Mouse (Mus musculus): ENCODE results near the gene Gimap9. TPM values are rescaled to one million over a fixed set of nuclear protein-coding genes. Genes with fewer than 3 reads are reported as not detected.

Gimap9 gene
- polyA plus RNA-seq, 1 experiment from 2014 or later = 0.13 TPM

DNA sequence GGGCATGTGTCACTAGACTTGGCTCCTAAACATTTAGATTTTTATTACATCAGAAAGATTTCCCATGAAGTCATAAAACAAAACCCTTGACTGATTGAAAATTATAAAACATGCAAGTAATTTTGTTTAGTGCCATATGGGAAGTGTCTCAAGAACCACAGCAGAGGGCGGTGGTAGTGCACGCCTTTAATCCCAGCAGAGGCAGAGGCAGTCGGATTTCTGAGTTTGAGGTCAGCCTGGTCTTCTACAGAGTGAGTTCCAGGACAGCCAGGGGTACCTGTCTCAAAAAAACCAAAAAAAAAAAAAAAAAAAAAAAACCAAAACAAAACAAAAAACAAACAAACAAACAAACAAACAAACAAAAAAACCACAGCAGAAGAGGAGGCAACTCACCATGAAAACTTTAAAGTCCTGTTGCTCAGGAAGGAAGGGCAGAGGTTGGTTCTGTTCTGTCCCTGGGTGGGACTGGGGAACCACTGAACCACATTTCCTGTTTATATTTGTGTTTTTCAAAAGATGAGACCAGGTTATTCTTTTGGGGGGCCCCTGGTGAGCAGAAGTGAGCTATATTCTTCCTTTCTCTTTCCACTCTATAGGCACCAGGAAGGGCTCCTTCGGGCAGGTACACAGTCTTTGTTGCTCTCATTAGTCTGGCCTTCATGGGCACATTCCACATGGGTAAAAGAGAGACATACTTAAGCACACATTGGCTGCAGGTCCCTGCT is 21.1 kb downstream of the Gimap9 start:
- 96% methylated on average over 4 of the region's 4 CpGs for WGBS (ENCODE audit: missing documents)
- Histone ChIP-seq H3K4me3 (ENCODE audit: inconsistent target) (no peak overlapping the region), H3K79me2 (ENCODE audit: inconsistent target) (no peaks in the 10 kb centered on the region), H3K36me3 (ENCODE audit: inconsistent target) (no peaks in the 10 kb centered on the region), H3K27ac (no peak overlapping the region)

DNA sequence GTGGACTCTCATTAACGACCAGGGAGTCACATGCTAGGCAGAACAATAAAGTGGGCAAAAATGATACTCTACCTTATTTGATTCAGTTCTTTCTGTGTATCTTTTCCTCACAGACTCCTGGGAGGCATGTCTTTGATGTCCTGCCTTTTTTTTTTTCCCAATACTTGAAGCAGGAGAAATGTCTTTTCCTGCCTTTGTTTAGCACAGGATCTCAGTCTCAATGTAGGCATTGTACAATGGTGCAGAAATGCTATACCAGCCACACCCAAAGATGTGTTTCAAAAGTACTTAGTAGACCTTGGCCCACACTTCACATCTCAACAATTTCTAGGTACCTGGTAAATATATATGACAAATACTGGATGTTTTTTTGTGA is 21.6 kb downstream of the Gimap9 start:
- H3K27ac ChIP-seq = no peak overlapping the region
- no peaks in the 10 kb centered on the region for H3K36me3 ChIP-seq (ENCODE audit: inconsistent target)
- no peaks in the 10 kb centered on the region for H3K79me2 ChIP-seq (ENCODE audit: inconsistent target)
- no peak overlapping the region for H3K4me3 ChIP-seq (ENCODE audit: inconsistent target)
- 94% methylated on average over 1 of the region's 1 CpGs for WGBS (ENCODE audit: missing documents)

- Histone ChIP-seq H3K27ac (no peak overlapping the region), H3K36me3 (ENCODE audit: inconsistent target) (no peaks in the 10 kb centered on the region)
- WGBS (ENCODE audit: missing documents) = 60% methylated on average over 7 of the region's 7 CpGs
These were observed 22.3 kb downstream of the Gimap9 start for GRCm38 (mm10) chr6:48698066-48698856.

GRCm38 (mm10) chr6:48698888-48699287 is 23.0 kb downstream of the Gimap9 start:
- WGBS (ENCODE audit: missing documents) = 0% methylated on average over 3 of the region's 3 CpGs
- Histone ChIP-seq H3K27ac (no peak overlapping the region), H3K79me2 (ENCODE audit: inconsistent target) (no peaks in the 10 kb centered on the region), H3K36me3 (ENCODE audit: inconsistent target) (no peaks in the 10 kb centered on the region), H3K4me3 (ENCODE audit: inconsistent target) (no peak overlapping the region)

More at GRCm38 (mm10) chr6:48698066-48698856, 22.3 kb downstream of the Gimap9 start:
- Histone ChIP-seq H3K4me3 (ENCODE audit: inconsistent target) (no peak overlapping the region), H3K79me2 (ENCODE audit: inconsistent target) (no peaks in the 10 kb centered on the region)

DNA sequence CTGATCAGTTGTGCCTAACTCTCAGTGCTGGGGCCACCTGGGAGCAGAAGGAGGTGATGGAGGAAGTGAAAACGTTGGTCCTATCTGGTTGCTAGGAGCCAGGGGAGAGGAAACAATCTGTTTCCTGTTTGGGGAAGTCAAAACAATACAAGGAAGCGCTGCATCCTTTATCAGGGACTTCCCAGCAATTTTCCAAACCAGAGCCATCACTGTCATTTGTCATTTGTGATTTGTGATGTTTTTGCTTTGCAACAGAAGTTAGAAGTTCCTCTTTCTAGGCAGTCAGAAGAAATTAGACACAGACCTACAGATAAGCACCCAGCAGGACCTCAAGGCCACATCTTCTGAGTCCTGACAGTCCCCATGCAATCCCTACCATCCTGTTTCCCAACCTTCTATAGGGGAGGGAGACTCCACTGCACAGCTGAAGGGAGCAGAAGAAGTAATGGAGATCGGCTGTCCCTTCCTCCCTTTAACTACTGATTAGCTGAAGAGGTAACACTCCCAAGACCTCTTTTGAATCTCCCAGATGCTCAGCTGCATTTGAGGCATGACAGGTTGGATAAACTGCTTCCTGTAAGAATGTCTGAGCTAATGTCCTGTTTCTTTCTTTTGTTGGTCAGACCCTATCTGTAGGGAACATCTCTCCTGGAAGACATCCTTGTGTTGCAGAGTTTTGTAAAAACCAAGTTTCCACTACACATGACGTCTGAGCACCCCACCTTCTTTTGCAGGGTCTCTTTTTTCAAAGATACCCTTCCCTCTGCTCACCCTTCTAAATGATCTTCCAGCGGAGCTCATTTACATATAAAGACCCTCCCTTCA is 24.5 kb downstream of the Gimap9 start:
- no peak overlapping the region for H3K4me3 ChIP-seq (ENCODE audit: inconsistent target)
- WGBS (ENCODE audit: missing documents) = 14% methylated on average over 5 of the region's 5 CpGs
- no peak overlapping the region for H3K27ac ChIP-seq
- H3K36me3 ChIP-seq (ENCODE audit: inconsistent target) = no peaks in the 10 kb centered on the region
- no peaks in the 10 kb centered on the region for H3K79me2 ChIP-seq (ENCODE audit: inconsistent target)

- no peak overlapping the region for H3K4me3 ChIP-seq (ENCODE audit: inconsistent target)
- no peak overlapping the region for H3K27ac ChIP-seq
- 87% methylated on average over 7 of the region's 7 CpGs for WGBS (ENCODE audit: missing documents)
- H3K79me2 ChIP-seq (ENCODE audit: inconsistent target) = no peaks in the 10 kb centered on the region
- no peaks in the 10 kb centered on the region for H3K36me3 ChIP-seq (ENCODE audit: inconsistent target)
These were observed 26.2 kb downstream of the Gimap9 start for GRCm38 (mm10) chr6:48702146-48702545.

DNA sequence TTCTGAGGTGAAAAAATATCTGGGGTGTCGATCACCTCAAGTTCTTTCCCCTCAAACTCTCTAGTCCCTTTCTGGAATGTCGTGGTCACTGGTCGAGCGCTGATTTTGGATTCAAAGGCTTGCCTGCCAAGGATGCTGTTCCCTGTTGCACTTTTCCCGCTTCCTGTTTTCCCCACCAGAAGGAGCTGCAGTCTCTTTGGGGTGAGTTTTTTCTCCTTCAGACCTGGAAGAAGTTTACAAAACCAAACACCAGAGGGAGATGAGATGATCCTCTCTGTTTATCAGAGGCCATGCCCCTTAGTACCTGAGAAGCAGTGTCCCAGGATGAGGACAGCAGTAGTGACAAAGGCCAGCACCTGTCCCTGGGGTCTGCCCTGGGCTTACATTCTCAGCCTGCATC is 26.7 kb downstream of the Gimap9 start:
- WGBS (ENCODE audit: missing documents) = 81% methylated on average over 5 of the region's 5 CpGs
- no peaks in the 10 kb centered on the region for H3K36me3 ChIP-seq (ENCODE audit: inconsistent target)
- no peak overlapping the region for H3K4me3 ChIP-seq (ENCODE audit: inconsistent target)
- H3K27ac ChIP-seq = no peak overlapping the region
- H3K79me2 ChIP-seq (ENCODE audit: inconsistent target) = no peaks in the 10 kb centered on the region

DNA sequence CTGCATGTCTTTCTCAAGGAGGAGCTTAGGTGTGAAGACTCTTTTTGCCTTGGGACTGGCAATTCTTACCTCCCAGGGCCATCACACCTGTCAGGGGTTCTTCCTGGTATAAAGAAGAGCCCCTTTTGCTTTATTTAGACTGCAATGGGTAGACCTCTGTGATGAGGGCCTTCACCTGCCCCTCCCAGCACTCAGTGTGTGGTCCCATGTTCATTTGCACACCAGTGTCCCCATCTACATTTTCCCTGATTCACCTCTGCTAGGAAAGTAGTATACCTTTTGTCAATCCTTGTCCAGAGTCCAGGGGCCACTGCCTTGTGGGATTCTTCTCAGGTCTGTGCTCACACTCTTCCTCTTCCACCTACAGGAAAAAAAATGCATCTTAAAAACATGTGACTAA is 28.2 kb downstream of the Gimap9 start:
- no peak overlapping the region for H3K4me3 ChIP-seq (ENCODE audit: inconsistent target)
- no peaks in the 10 kb centered on the region for H3K36me3 ChIP-seq (ENCODE audit: inconsistent target)
- H3K79me2 ChIP-seq (ENCODE audit: inconsistent target) = no peaks in the 10 kb centered on the region
- H3K27ac ChIP-seq = no peak overlapping the region

DNA sequence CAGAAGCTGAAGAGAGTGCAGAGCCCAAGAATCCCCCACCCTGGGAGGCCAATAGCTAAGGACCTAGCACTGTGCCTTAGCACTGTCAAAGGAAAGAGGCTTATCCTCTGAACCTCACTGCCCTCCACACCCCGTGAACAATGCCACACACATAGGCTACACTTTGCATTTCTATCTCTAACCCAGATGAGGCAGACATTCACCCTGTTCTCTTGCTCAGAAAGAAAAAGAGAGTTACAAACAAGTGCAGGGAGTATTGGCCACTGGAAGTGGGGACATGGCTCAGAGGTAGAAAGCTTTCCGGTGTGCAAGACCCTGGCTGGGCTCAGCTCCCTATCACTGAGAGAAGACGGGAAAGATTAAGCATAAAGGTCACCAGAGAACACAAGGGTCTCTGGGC is 30.2 kb downstream of the Gimap9 start:
- H3K36me3 ChIP-seq (ENCODE audit: inconsistent target) = no peaks in the 10 kb centered on the region
- no peak overlapping the region for H3K4me3 ChIP-seq (ENCODE audit: inconsistent target)
- H3K27ac ChIP-seq = no peak overlapping the region
- H3K79me2 ChIP-seq (ENCODE audit: inconsistent target) = no peaks in the 10 kb centered on the region
- 43% methylated on average over 3 of the region's 3 CpGs for WGBS (ENCODE audit: missing documents)

DNA sequence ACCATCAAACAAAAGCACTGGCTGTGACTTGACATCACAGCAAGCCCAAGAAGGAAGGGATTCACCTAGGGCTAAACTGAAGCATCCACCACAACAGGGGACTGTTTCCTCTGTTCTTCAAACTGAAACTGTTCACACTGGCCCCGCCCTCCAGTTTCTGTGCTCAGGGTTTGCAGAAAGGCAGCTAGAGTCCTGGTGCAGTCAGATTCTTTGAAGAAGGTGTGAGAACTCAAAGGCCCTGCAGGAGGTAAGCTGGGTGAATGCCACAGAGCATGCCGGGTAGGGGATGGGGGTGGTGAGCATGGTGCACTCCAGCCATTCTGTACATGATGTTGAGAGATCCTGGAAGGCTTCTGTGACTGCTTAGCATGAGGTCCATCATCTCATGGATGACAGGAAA is 42.5 kb downstream of the Gimap9 start, which contains the start of the genes Gm28053 and Gimap7:
TSS of gene Gm28053 (plus strand) at position 153 of the 400 bp plus-strand sequence.
TSS of gene Gimap7 (plus strand) at position 167 of the 400 bp plus-strand sequence.
- Histone ChIP-seq H3K36me3 (ENCODE audit: inconsistent target) (no peaks in the 10 kb centered on the region), H3K79me2 (ENCODE audit: inconsistent target) (no peaks in the 10 kb centered on the region), H3K4me3 (ENCODE audit: inconsistent target) (no peak within 1 kb of the TSS), H3K27ac (no peak within 1 kb of the TSS)
- WGBS (ENCODE audit: missing documents) = 14% methylated on average over 2 of the region's 2 CpGs

- no peak overlapping the region for H3K27ac ChIP-seq
These were observed 44.4 kb downstream of the Gimap9 start for GRCm38 (mm10) chr6:48720326-48720725.

GRCm38 (mm10) chr6:48723468-48723867 is 47.5 kb downstream of the Gimap9 start:
- H3K4me3 ChIP-seq (ENCODE audit: inconsistent target) = no peak overlapping the region
- H3K79me2 ChIP-seq (ENCODE audit: inconsistent target) = no peaks in the 10 kb centered on the region
- WGBS (ENCODE audit: missing documents) = 65% methylated on average over 8 of the region's 8 CpGs
- no peaks in the 10 kb centered on the region for H3K36me3 ChIP-seq (ENCODE audit: inconsistent target)
- no peak overlapping the region for H3K27ac ChIP-seq

More at GRCm38 (mm10) chr6:48720326-48720725, 44.4 kb downstream of the Gimap9 start:
- H3K79me2 ChIP-seq (ENCODE audit: inconsistent target) = no peaks in the 10 kb centered on the region
- 96% methylated on average over 3 of the region's 4 CpGs for WGBS (ENCODE audit: missing documents)
- H3K36me3 ChIP-seq (ENCODE audit: inconsistent target) = no peaks in the 10 kb centered on the region
- no peak overlapping the region for H3K4me3 ChIP-seq (ENCODE audit: inconsistent target)

DNA sequence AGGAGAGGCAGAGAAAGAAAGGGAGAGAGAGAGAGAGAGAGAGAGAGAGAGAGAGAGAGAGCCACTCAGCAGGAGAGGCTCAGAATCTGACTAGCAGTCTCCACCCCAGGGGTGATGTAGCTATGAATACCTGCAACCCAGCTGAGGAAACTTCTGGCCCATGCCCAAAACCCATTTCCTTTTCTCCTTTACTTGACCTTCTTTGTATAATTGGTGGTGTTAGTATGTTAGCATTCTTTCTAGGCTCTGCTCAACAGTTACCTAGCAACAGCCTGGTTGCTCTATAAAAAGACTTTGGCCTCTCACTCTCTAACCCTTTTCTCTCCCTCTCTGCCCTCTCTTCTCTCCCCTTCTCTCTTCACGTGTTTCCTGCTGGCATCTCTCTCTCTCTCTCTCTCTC is 49.5 kb downstream of the Gimap9 start:
- Histone ChIP-seq H3K4me3 (ENCODE audit: inconsistent target) (no peak overlapping the region), H3K79me2 (ENCODE audit: inconsistent target) (no peaks in the 10 kb centered on the region), H3K36me3 (ENCODE audit: inconsistent target) (no peaks in the 10 kb centered on the region), H3K27ac (no peak overlapping the region)
- WGBS (ENCODE audit: missing documents) = 25% methylated on average over 1 of the region's 1 CpGs

DNA sequence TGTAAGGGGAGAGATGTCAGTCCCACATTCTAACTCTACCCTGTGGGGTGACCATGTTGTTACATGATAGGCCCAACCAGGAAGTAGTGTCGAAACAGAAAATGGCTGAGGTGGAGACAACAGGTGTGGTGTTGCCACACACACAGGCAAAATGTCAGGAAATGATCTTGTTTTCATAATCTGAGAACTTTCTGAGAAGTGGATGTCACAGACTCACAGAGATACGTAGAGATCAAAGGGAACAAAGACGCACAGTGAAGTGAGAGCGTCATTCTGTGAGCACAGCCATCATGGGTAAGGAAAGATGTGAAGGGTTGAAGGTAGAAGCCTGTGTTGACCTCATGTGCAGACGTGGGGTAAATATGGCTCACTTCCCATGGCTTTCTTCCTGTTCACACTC is 51.8 kb downstream of the Gimap9 start:
- Histone ChIP-seq H3K36me3 (ENCODE audit: inconsistent target) (no peaks in the 10 kb centered on the region), H3K79me2 (ENCODE audit: inconsistent target) (no peaks in the 10 kb centered on the region), H3K27ac (no peak overlapping the region), H3K4me3 (ENCODE audit: inconsistent target) (no peak overlapping the region)
- 76% methylated on average over 5 of the region's 5 CpGs for WGBS (ENCODE audit: missing documents)
